Mouse (Mus musculus) MEL (cell line): ENCODE results near the gene Neurl4. TPM values are rescaled to one million over a fixed set of nuclear protein-coding genes. Genes with fewer than 3 reads are reported as not detected.
A peak's percentile ranks its signal among the peaks of the same experiment; 100 is the strongest.
"Not testable (repeated sequence)": the region's sequence is repeated elsewhere in the genome, so short reads cannot be mapped to it uniquely, and the experiment has no call there.

Source experiments
- DNase-seq: peaks from one replicate; pipeline ENCODE4 v3.0.0; 2011; ENCODE audit warnings: low read depth, low spot score
- H3K27ac ChIP-seq: 2 replicates; pipeline ENCODE4 v1.5.1; 2012; ENCODE audit warnings: low read depth, mild to moderate bottlenecking, control low read depth, low read length, moderate library complexity; ENCODE audit not compliant: control insufficient read depth
- H3K27me3 ChIP-seq, 2 experiments: fragments of 150-350 bp in 1 of 2; sonication (generic) in 1 of 2; 2 replicates each; pipeline ENCODE4 v1.6.1; 2012; ENCODE audit warnings: low read length in 2 of 2, mild to moderate bottlenecking in 2 of 2, improper control_type of control experiment in 1 of 2, moderate library complexity in 1 of 2; ENCODE audit not compliant: insufficient read depth in 2 of 2, control insufficient read depth in 1 of 2
- H3K36me3 ChIP-seq, 2 experiments: 2 replicates each; pipeline ENCODE4 v1.6.1; 2012 to 2014; ENCODE audit warnings: low read length in 2 of 2, improper control_type of control experiment in 1 of 2, inconsistent platforms in 1 of 2, mild to moderate bottlenecking in 1 of 2; ENCODE audit not compliant: insufficient read depth in 2 of 2, control insufficient read depth in 1 of 2
- H3K4me1 ChIP-seq, 2 experiments: fragments of 150-350 bp in 1 of 2; sonication (generic) in 1 of 2; 2 replicates each; pipeline ENCODE4 v1.6.1; 2012; ENCODE audit warnings: low read length in 2 of 2, improper control_type of control experiment in 1 of 2, mild to moderate bottlenecking in 1 of 2; ENCODE audit not compliant: insufficient read depth in 2 of 2, control insufficient read depth in 1 of 2
- H3K4me3 ChIP-seq, 2 experiments: fragments of 150-350 bp in 1 of 2; sonication (generic) in 1 of 2; 2 replicates each; pipeline ENCODE4 v1.5.1; 2012; ENCODE audit warnings: low read depth in 2 of 2, low read length in 2 of 2, mild to moderate bottlenecking in 2 of 2, moderate library complexity in 2 of 2, control low read depth in 1 of 2, improper control_type of control experiment in 1 of 2; ENCODE audit not compliant: control insufficient read depth in 1 of 2, insufficient read depth in 1 of 2
- H3K79me2 ChIP-seq: 2 replicates; pipeline ENCODE4 v1.6.1; 2012; ENCODE audit warnings: mild to moderate bottlenecking, low read length, moderate library complexity; ENCODE audit not compliant: control insufficient read depth, poor library complexity, insufficient read depth
- H3K9ac ChIP-seq: 2 replicates; pipeline ENCODE4 v1.6.1; 2012; ENCODE audit warnings: low read depth, mild to moderate bottlenecking, control low read depth, low read length, moderate library complexity; ENCODE audit not compliant: control insufficient read depth, poor library complexity, severe bottlenecking
- H3K9me3 ChIP-seq: fragments of 150-350 bp; sonication (generic); replicated peaks from 2 replicates; pipeline ENCODE4 v1.6.1; 2012; ENCODE audit warnings: mild to moderate bottlenecking, low read length, improper control_type of control experiment, moderate library complexity; ENCODE audit not compliant: insufficient read depth
- BHLHE40 ChIP-seq: IDR thresholded peaks from 2 replicates; pipeline ENCODE4 v1.6.1; 2012; ENCODE audit warnings: low read depth, mild to moderate bottlenecking, inconsistent platforms, low read length, improper control_type of control experiment, borderline replicate concordance
- CHD1 ChIP-seq: IDR thresholded peaks from 2 replicates; pipeline ENCODE4 v1.6.1; 2012; ENCODE audit warnings: low read depth, mild to moderate bottlenecking, inconsistent platforms, low read length, improper control_type of control experiment
- CHD2 ChIP-seq: IDR thresholded peaks from 2 replicates; pipeline ENCODE4 v1.6.1; 2011; ENCODE audit warnings: low read length, improper control_type of control experiment
- ELF1 ChIP-seq: IDR thresholded peaks from 2 replicates; pipeline ENCODE4 v1.6.1; 2014; ENCODE audit warnings: low read depth, mild to moderate bottlenecking, inconsistent platforms, low read length, improper control_type of control experiment, moderate library complexity
- ETS1 ChIP-seq: IDR thresholded peaks from 2 replicates; pipeline ENCODE4 v1.6.1; 2012; ENCODE audit warnings: low read depth, mild to moderate bottlenecking, inconsistent platforms, low read length, improper control_type of control experiment, moderate library complexity
- GATA1 ChIP-seq: IDR thresholded peaks from 2 replicates; pipeline ENCODE4 v1.6.1; 2011; ENCODE audit warnings: low read depth, low read length, improper control_type of control experiment
- JUND ChIP-seq: IDR thresholded peaks from 2 replicates; pipeline ENCODE4 v1.6.1; 2011; ENCODE audit warnings: low read depth, mild to moderate bottlenecking, improper control_type of control experiment, low read length
- KAT2A ChIP-seq: conservative IDR thresholded peaks from 2 replicates; pipeline ENCODE4 v1.6.1; 2012; ENCODE audit warnings: low read depth, low read length, improper control_type of control experiment, inconsistent platforms
- MYB ChIP-seq: IDR thresholded peaks from 2 replicates; pipeline ENCODE4 v1.6.1; 2011; ENCODE audit warnings: mild to moderate bottlenecking, low read depth, low read length, improper control_type of control experiment
- POLR2AphosphoS5 ChIP-seq: IDR thresholded peaks from 2 replicates; pipeline ENCODE4 v1.6.1; 2012; ENCODE audit warnings: low read depth, borderline replicate concordance, mild to moderate bottlenecking, inconsistent platforms, low read length, moderate library complexity, mixed read lengths
- RCOR1 ChIP-seq: IDR thresholded peaks from 2 replicates; pipeline ENCODE4 v1.6.1; 2012; ENCODE audit warnings: low read depth, mild to moderate bottlenecking, inconsistent platforms, low read length, improper control_type of control experiment
- SIN3A ChIP-seq: IDR thresholded peaks from 2 replicates; pipeline ENCODE4 v1.6.1; 2012; ENCODE audit warnings: low read length, improper control_type of control experiment, inconsistent platforms
- SMC3 ChIP-seq: IDR thresholded peaks from 2 replicates; pipeline ENCODE4 v1.6.1; 2011; ENCODE audit warnings: low read depth, low read length, improper control_type of control experiment
- TAL1 ChIP-seq: IDR thresholded peaks from 2 replicates; pipeline ENCODE4 v1.6.1; 2012; ENCODE audit warnings: mild to moderate bottlenecking, inconsistent platforms, low read length, moderate library complexity, mixed read lengths
- TBP ChIP-seq: IDR thresholded peaks from 2 replicates; pipeline ENCODE4 v1.8.0; 2011; ENCODE audit warnings: low read depth, low read length, improper control_type of control experiment
- USF1 ChIP-seq: IDR thresholded peaks from 2 replicates; pipeline ENCODE4 v1.6.1; 2014; ENCODE audit warnings: low read depth, mild to moderate bottlenecking, inconsistent platforms, low read length, improper control_type of control experiment, moderate library complexity
- polyA plus RNA-seq, 2 experiments: library from polyadenylated mRNA; stranded (reverse) in 1 of 2; unstranded in 1 of 2; fragments of >175 nt in 1 of 2; fragments of >200 nt in 1 of 2; gene quantifications; 2 replicates each; pipeline versions ENCODE4 v1.2.1 to v1.2.4; 2012; ENCODE audit warnings: low replicate concordance in 2 of 2, low read depth in 1 of 2; ENCODE audit not compliant: insufficient read length in 2 of 2, insufficient read depth in 1 of 2, missing spikeins in 1 of 2
- total RNA-seq: library from RNA; depleted of rRNA; stranded (reverse); fragments of 300-350 nt; gene quantifications from 2 replicates; pipeline ENCODE4 v1.2.3, GENCODE M21; 2012

Neurl4 gene
- total and polyA plus RNA-seq, 3 experiments, result 50.9 to 58.0 TPM; not detected in 1

GRCm38 (mm10) chr11:69915667-69916627 is 15.1 kb downstream of the Neurl4 start (continued):
- TF ChIP-seq CHD2 (peak; percentile 67), POLR2AphosphoS5 (no peak; the same call in 1 of the 2 replicates), KAT2A (no peak), ETS1 (peak; percentile 89), GATA1 (peak; percentile 98), USF1 (no peak), JUND (no peak), BHLHE40 (peak; percentile 70), TAL1 (peak; percentile 97), ELF1 (0 out of 2 replicates have a peak, but pooled peaks have one; percentile 22), SIN3A (peak; percentile 87), RCOR1 (peak; percentile 88), MYB (peak; percentile 70; the same call in 1 of the 2 replicates), TBP (peak; percentile 13; the same call in 1 of the 2 replicates)

GRCm38 (mm10) chr11:69916652-69917378 is 15.9 kb downstream of the Neurl4 start:
- H3K9me3 ChIP-seq, H3K27me3 ChIP-seq, H3K4me3 ChIP-seq: not testable (repeated sequence)
- DNase-seq, result peak; percentile 46
- H3K9ac ChIP-seq, result peak overlapping the region; percentile 19
- peaks cover 22 to 51% of the 10 kb centered on the region in 2 experiments for H3K36me3 ChIP-seq
- H3K27ac ChIP-seq, result peak overlapping the region; percentile 74
- peaks cover 4 to 53% of the 10 kb centered on the region in 2 experiments for H3K4me1 ChIP-seq
- H3K79me2 ChIP-seq, result peaks cover 61% of the 10 kb centered on the region
- TF ChIP-seq SMC3, result 0 out of 2 replicates have a peak, but pooled peaks have one; percentile 5
- peak; percentile 93 for TF ChIP-seq CHD1
